Mouse (Mus musculus) left cerebral cortex, adult 18-20 months (tissue): ENCODE data around the gene Kcnq1. TPM values are rescaled to one million over a fixed set of nuclear protein-coding genes. Genes with fewer than 3 reads are reported as not detected.

ENCODE experiments used
- DNase-seq, 2 experiments: peaks; one replicate each; pipeline ENCODE4 v3.0.0; 2021 to 2022; ENCODE audit warnings: low spot score in 2 of 2, mixed read lengths in 1 of 2
- total RNA-seq, 2 experiments: library from RNA; stranded (reverse); gene quantifications; 2 replicates each; pipeline ENCODE4 v1.2.3; 2021

Kcnq1 gene
- total RNA-seq, 2 experiments from 2014 or later, result 0.30 to 0.54 TPM

GRCm38 (mm10) chr7:143357109-143357508 lies 250.9 kb downstream of the Kcnq1 start:
- DNase-seq, result no peak

GRCm38 (mm10) chr7:143357831-143358230 lies 251.7 kb downstream of the Kcnq1 start:
- DNase-seq, result no peak

- no peak for DNase-seq
Measured at GRCm38 (mm10) chr7:143359762-143360161, 253.6 kb downstream of the Kcnq1 start.

- no peak for DNase-seq
Measured at GRCm38 (mm10) chr7:143360776-143361175, 254.6 kb downstream of the Kcnq1 start.

GRCm38 (mm10) chr7:143364092-143364832 lies 258.1 kb downstream of the Kcnq1 start:
- no peak for DNase-seq

- no peak for DNase-seq
Measured at GRCm38 (mm10) chr7:143364969-143365839, 259.0 kb downstream of the Kcnq1 start.

GRCm38 (mm10) chr7:143367366-143368266 lies 261.5 kb downstream of the Kcnq1 start:
- DNase-seq, result no peak

GRCm38 (mm10) chr7:143368267-143368643 lies 262.1 kb downstream of the Kcnq1 start:
- no peak for DNase-seq

- no peak for DNase-seq
Measured at GRCm38 (mm10) chr7:143371336-143371735, 265.2 kb downstream of the Kcnq1 start.

GRCm38 (mm10) chr7:143373265-143373664 lies 267.1 kb downstream of the Kcnq1 start:
- no peak for DNase-seq

GRCm38 (mm10) chr7:143375945-143376344 lies 269.8 kb downstream of the Kcnq1 start:
- DNase-seq, result no peak

- DNase-seq, result no peak
Measured at GRCm38 (mm10) chr7:143380466-143381073, 274.4 kb downstream of the Kcnq1 start.

GRCm38 (mm10) chr7:143386632-143387031 lies 280.5 kb downstream of the Kcnq1 start:
- DNase-seq, result no peak

GRCm38 (mm10) chr7:143388783-143389695 lies 282.9 kb downstream of the Kcnq1 start:
- no peak for DNase-seq

- DNase-seq, result no peak
Measured at GRCm38 (mm10) chr7:143389860-143390259, 283.7 kb downstream of the Kcnq1 start.

GRCm38 (mm10) chr7:143390277-143390948 lies 284.3 kb downstream of the Kcnq1 start:
- DNase-seq, result no peak

- no peak for DNase-seq
Measured at GRCm38 (mm10) chr7:143395113-143395563, 289.0 kb downstream of the Kcnq1 start.

- DNase-seq, result no peak
Measured at GRCm38 (mm10) chr7:143399756-143400155, 293.6 kb downstream of the Kcnq1 start.

- DNase-seq, result no peak
Measured at GRCm38 (mm10) chr7:143400599-143400998, 294.4 kb downstream of the Kcnq1 start.
